Mouse (Mus musculus) WW6 (cell line): ENCODE data around the gene Fcrl1.
"Not testable (repeated sequence)": the region's sequence is repeated elsewhere in the genome, so short reads cannot be mapped to it uniquely, and the experiment has no call there.

Experiments
- DNase-seq: peaks from one replicate; pipeline ENCODE4 v3.0.0-alpha.2; 2013; ENCODE audit warnings: low read depth, low spot score

The Fcrl1 gene

DNA sequence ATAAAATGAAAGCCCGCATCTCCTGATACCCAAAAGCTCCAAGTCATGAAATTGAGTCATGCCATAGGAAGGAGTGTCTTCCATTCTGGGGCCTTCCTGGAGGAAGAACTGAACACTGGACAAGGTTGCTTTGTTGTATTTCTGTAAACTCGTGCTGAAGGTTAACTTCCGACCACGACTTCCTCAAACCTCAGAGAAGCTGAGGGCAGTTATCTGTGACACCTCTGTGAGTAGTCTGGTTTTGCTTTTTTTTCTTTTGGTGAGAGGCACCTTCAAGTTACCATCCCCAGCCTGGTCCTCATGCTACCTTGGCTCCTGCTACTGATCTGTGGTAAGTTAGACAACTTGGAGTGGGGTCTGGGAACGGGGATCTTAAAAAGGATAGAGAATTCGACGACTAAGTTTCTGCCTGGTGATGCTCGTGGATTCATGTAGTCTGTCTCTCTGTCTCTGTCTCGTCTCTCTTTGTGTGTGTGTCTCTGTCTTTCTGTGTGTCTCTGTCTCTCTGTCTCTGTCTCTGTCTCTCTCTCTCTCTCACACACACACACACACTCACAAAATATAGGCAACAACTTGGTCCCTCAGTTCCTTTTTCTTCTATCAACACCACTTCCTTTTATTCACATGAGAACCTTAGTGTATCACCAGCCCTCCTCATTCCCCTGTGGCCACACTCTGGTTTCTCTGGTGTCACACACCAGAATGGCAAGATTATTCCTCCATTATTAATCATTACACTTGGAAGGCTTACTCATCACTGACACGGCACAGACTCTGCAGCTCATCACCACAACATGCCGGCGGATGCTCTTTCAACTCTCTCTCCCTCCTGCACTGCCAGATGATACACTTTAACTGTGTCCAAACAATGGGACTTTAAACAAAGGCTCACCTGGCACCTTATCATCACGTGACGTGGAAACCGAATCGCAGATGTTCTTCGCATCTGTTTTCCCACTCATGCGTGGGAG, at the start of gene Fcrl1:
Gene Fcrl1 (plus strand): TSS at position 193 of the 971 bp plus-strand sequence.
- DNase-seq: no peak

DNA sequence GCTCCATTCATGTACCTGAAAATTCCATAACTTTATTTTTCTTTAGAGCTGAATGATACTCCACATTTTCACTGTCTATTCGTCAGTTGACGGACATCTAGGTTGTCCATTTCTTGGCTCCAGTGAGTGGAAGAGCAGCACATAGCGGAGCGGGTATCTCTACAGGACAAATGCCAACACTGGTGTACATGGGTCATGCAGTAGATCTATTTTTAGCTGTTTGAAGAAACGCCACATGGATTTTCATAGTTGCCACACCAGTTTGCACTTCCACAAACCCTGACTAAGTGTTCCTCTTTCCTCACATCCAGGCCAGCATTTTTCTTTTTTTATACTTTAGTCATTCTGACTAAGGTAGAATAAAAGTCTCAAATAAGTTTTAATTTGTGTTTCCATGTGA, 38.3 kb upstream of the Fcrl1 start:
- no peak for DNase-seq

DNA sequence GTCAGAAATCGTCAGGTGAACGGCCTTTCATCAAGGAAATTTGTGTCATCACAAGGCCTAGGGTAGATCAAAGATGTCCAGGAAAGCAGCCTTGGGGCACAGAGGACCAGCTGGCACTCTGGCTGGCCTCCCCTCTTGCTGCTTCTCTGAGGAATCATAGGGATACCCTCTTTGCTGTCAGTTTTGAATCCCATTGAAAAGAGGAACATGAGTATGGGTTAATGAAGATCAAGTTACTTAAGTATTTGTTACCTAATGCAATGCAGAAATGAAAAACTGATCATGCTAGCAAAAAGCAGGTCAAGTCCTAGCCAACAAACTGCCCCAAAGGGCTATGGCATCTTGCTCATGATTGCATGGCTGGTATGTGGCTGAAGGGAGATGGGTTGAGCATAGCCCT, 25.2 kb upstream of the Fcrl1 start:
- not testable (repeated sequence) for DNase-seq

DNA sequence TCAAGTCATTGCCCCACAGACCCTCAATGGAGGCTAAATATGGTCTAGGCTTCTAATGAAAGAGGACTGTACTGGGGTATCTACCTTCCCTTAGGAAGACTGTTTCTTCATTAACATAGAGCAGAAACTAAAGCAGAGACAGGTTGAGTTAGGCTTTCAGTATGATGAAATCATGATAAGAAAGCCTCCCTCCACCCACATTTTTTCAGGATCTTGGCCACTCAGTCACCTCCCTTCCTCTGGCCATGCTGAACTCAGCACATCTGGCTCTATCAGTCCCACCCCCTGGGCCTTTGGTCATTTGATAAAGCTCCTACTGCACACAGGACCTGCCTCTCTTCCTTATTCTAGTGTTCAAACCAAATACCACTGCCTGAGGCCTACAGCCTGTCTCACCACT, 18.6 kb upstream of the Fcrl1 start, which contains the start of gene Cd5l:
Gene Cd5l (plus strand): TSS at position 301 of the 400 bp plus-strand sequence.
- DNase-seq: no peak

DNA sequence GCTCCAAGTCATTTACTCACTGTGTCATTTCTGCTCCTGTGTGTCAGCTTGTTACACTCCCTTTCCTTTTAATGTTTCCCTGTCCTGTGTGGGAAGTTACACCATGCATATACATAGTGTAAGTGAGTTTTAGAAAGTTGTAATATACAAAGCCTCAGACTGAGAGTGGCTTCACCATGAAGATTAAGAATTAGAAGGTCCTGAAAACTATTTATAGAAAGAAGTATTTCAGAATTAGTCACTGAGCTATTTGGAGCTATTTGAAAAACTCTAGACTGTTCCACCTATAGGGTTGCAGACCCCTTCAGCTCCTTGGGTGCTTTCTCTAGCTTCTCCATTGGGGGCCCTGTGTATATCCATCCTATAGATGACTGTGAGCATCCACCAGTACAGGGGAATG, 17.0 kb upstream of the Fcrl1 start:
- no peak for DNase-seq

- no peak for DNase-seq
Observed at GRCm38 (mm10) chr3:87360466-87360865, 15.7 kb upstream of the Fcrl1 start.

DNA sequence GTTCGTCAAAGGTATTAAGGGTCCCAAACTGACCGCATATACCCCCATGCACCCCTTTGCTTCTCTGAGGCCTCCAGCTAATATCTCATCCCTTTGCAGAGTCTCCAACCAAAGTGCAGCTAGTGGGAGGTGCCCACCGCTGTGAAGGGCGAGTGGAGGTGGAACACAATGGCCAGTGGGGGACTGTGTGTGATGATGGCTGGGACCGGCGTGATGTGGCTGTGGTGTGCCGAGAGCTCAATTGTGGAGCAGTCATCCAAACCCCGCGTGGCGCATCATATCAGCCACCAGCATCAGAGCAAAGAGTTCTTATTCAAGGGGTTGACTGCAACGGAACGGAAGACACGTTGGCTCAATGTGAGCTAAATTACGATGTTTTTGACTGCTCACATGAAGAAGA, 10.5 kb upstream of the Fcrl1 start:
- no peak for DNase-seq

DNA sequence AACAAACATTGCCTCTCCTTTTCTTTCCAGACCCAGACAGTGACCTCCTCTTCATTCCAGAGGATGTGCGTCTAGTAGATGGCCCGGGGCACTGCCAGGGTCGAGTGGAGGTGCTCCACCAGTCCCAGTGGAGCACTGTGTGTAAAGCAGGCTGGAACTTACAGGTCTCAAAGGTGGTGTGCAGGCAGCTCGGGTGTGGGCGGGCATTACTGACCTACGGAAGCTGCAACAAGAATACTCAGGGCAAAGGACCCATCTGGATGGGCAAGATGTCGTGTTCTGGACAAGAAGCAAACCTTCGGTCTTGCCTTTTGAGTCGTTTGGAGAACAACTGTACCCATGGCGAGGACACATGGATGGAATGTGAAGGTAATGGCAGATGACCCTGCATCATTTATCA, 8.7 kb upstream of the Fcrl1 start:
- DNase-seq: no peak

DNA sequence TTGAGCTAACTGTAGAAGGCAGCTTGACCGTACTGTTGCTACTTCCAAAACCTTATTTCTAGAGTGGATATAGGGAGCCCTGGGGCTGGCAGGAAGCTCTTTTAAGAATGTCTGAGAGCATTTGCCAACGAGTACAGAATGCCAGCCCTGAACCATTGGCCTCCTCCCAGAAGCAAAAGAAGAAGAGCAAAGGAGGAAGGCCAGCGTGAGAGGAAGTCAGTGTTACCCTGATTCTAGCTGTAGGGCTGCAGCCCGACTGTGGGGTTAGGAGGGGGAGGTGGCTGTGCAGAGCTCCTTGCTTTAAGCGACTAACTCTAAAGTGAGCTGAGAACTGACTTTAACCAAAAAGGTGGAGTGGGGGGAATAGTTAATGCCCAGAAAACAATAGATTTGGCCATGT, 7.0 kb upstream of the Fcrl1 start:
- DNase-seq: no peak

DNA sequence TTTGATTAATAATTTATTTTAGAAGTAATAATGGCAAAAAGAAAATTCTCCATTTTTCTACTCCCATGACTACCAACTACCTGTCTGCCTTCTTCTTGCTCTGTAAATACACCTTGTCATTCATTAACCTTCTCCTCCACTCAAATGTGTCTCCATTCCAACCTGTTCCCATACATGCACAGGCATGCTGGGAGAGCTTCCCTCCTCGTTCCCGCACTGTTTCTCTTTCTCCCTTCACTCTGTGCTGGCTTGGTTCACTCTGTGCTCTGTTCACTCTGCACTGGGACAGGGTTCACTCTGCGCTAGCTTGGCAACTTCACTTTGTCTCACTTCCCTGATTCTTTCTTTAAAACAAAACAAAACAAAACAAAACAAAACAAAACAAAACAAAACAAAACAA, 1.0 kb downstream of the Fcrl1 start:
- DNase-seq: no peak

DNA sequence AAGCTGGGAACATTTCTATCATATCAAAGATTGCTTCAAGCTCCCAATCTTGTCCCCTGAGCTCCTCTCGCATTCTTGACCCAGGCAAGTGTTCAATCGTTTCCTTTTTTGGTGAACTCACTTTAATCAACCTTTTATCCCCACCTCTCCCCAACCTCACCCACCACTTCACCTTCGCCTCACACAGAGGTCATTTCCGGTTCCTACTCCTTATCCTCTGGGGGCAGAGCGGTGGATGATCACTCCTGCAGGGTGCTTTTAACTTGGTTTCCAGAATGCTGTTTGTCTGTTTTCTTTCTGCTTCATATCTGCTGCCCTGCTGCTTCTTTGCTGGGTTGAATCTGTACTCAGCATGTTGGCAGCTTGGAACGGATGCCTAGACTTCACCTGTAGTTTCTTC, 1.5 kb downstream of the Fcrl1 start:
- DNase-seq: no peak

DNA sequence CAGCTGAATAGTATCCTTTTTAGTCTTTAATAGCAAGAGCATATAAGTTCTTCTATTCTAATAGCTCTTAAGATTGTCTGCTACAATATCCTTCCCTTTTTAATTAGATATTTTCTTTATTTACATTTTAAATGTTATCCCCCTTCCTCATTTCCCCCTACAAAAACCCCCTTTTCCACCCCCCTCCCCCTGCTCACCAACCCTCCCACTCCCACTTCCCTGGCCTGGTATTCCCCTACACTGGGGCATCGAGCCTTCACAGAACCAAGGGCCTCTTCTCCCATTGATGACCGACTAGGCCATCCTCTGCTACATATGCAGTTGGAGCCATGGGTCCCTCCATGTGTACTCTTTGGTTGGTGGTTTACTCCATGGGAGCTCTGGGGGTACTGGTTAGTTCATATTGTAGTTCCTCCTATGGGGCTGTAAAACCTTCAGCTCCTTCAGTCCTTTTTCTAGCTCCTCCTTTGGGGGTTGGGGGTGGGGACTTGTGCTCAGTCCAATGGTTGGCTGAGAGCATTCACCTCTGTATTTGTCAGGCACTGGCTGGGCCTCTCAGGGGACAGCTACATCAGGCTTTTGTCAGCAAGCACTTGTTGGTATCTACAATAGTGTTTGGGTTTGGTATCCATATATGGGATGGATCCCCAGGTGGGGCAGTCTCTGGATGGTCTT, 3.6 kb downstream of the Fcrl1 start:
- DNase-seq: not testable (repeated sequence)

DNA sequence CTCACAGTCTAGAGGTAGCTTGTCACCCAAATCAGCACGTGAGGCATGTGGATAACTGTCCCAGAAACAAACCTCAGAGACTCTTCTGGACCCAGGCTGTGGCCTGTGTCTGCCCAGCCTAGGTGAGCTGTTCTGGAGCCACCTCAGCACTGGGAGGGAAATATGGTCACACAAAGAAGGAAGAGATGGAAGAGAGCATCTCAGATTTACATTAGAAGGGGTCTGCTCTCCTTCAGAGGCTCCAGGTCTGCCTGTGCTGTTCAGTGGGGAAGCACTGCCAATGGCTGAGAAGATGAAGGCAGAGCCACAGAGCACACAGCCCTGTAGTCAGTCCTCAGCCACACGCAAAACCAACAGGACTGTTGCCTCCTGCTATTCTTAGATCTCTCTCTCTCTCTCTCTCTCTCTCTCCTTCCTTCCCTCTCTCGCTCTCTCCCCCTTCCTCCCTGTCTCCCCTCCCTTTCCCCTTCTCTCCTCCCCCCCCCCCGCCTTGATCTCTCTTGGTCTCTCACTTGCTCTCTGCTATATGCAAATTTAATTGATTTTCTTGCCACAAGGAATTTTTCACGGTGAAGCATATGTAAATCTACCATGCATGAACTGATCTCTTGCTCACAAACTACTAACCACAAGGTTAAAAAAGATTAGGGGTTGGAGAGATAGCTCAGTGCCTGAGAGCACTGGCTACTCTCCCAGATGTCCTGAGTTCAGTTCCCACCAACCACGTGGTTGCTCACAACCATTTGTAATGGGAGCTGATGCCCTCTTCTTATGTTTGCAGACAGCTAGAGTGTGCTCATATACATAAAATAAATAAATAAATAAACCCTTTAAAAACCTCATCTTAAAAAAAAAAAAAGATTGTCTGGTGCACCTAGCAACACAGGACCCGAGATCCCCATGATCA, 5.9 kb downstream of the Fcrl1 start:
- no peak for DNase-seq

- no peak for DNase-seq
Observed at GRCm38 (mm10) chr3:87383308-87383707, 7.1 kb downstream of the Fcrl1 start.

GRCm38 (mm10) chr3:87385105-87385504, 8.9 kb downstream of the Fcrl1 start:
- no peak for DNase-seq

DNA sequence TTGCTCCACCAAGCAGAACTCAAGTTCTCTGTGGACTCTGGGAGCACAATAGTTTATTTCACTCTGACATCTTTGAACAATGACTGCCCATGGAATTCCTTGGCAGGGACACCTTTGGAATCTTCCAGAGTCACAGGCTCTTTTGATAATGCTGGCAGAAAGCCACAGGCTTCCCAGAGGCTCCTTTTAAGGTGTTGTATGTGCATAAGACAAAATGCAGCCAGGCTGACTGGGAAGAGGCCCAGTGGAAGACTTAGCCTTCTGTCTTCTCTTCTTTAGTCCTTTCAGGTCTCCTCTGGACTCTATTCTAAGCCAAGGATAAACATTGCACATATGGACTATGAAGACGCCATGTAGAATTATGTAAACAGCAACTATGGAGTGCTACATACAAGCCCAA, 14.7 kb downstream of the Fcrl1 start:
- no peak for DNase-seq

DNA sequence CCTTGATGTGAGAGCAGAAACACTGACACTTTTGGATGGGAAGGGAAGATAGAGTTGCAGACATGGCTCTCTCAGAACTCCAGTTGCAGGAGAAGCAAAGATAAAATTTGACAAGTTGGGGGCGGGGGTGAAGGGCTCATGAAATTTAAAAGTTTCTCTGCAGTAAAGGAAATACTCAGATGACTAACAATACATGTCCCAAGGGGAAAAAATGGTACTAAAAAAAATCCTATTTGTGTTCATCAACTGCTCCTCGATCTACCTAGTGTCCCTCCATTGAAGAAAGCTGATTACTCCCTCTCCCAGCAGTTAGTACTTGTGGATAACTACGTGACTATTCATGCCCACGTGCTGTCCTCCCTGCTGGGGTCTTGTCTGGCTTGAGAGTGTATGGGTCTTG, 22.6 kb downstream of the Fcrl1 start:
- no peak for DNase-seq

GRCm38 (mm10) chr3:87399906-87400305, 23.7 kb downstream of the Fcrl1 start:
- no peak for DNase-seq

DNA sequence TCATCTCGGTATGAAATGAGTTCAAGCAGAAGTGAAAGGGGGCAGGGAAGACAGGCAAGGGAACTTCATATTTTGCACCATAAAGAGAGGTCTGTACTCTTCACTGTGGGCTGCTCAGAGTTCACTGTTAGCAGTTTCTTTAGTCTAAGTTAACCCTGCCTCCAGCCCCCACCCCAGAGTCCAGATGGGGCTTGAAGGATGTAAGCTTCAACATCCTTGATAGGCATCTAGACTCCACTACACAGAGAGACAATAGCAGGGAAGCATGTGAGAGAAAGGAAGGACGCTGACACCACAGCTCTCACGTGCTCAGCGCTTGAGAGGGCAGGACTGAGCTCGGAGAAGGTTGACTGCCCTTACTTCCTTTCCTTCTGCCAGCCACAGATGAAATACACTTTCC, 25.1 kb downstream of the Fcrl1 start:
- no peak for DNase-seq

GRCm38 (mm10) chr3:87408171-87408570, 32.0 kb downstream of the Fcrl1 start:
- peak; percentile 58 for DNase-seq

DNA sequence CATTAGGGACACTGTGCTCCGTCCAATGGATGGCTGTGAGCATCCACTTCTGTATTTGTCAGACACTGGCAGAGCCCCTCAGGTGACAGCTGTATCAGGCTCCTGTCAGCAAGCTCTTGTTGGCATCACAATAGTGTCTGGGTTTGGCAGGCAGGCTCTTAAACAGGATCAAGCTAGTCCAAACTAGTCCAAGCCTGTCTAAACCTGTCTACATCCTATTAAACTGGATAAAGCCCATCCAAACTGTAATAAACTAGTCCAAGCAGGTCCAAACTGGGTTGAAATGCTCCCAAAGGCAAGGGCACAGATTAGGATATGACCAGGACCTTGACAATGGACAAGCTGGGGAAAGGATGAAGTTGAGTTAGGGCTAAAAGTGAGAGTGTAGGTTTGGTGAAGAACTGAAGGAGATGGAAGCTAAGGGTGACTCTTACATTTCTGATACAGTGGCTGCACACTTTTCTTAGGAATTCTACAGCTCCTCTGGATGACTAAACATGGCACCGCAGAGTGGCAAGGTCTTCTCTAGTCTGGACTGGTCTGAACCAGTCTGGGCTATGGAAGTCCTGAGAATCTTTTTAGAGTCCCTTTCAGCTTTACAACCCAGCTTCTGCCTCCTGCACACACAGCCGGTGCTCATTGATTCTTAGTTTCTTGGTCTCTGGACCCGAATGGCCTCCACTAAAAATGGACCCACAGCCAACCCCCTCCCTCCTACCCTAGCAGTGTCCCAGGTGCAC, 33.2 kb downstream of the Fcrl1 start:
- DNase-seq: no peak
